Mouse (Mus musculus) hindbrain, embryonic 16.5 days (tissue): ENCODE data around the gene Sema3f. TPM values are rescaled to one million over a fixed set of nuclear protein-coding genes. Genes with fewer than 3 reads are reported as not detected.

Experiments used
- polyA plus RNA-seq: library from polyadenylated mRNA; unstranded; fragments of >200 nt; fragmentation: Nextera tagmentation; extraction: Ambion mirVana; gene quantifications from 2 replicates; pipeline ENCODE4 v1.2.1, GENCODE M21; 2015

The Sema3f gene
- polyA plus RNA-seq, 1 experiment from 2014 or later, result 10.0 TPM

Other genes with a start within 250 kb of the Sema3f start
- gene Tmem115, start 176.5 kb downstream of the Sema3f start, polyA plus RNA-seq, result 45.7 and 46.0 TPM in 2 replicates
- 51.4 and 59.0 TPM in 2 replicates for gene Cyb561d2, start 168.3 kb downstream of the Sema3f start, polyA plus RNA-seq
- 75.8 and 78.6 TPM in 2 replicates for gene Nprl2, start 168.2 kb downstream of the Sema3f start, polyA plus RNA-seq
- 3.3 and 4.4 TPM in 2 replicates for gene Zmynd10, start 163.2 kb downstream of the Sema3f start, polyA plus RNA-seq
- gene Rassf1, start 158.9 kb downstream of the Sema3f start, polyA plus RNA-seq, result 45.8 and 46.6 TPM in 2 replicates
- 125 and 134 TPM in 2 replicates for gene Tusc2, start 147.2 kb downstream of the Sema3f start, polyA plus RNA-seq
- 60.1 and 68.5 TPM in 2 replicates for gene Hyal2, start 142.5 kb downstream of the Sema3f start, polyA plus RNA-seq
- gene Hyal1, start 133.5 kb downstream of the Sema3f start, polyA plus RNA-seq, result 6.4 and 8.3 TPM in 2 replicates
- 17.1 and 22.7 TPM in 2 replicates for gene Naa80, start 131.6 kb downstream of the Sema3f start, polyA plus RNA-seq
- 2.7 and 2.9 TPM in 2 replicates for gene Hyal3, start 129.7 kb downstream of the Sema3f start, polyA plus RNA-seq
- 13.5 and 16.9 TPM in 2 replicates for gene Ifrd2, start 122.8 kb downstream of the Sema3f start, polyA plus RNA-seq
- gene Sema3b, start 101.2 kb downstream of the Sema3f start, polyA plus RNA-seq, result 5.6 and 7.0 TPM in 2 replicates
- gene Gnai2, start 75.1 kb downstream of the Sema3f start, polyA plus RNA-seq, result 302 and 317 TPM in 2 replicates
- 53.2 and 55.0 TPM in 2 replicates for gene Slc38a3, start 40.9 kb downstream of the Sema3f start, polyA plus RNA-seq
- gene Gnat1, start 30.8 kb downstream of the Sema3f start, polyA plus RNA-seq, result 1.3 and 2.7 TPM in 2 replicates
- gene Rbm5, start 60.5 kb upstream of the Sema3f start, polyA plus RNA-seq, result 210 and 236 TPM in 2 replicates
- gene Rbm6, start 162.8 kb upstream of the Sema3f start, polyA plus RNA-seq, result 83.1 and 89.7 TPM in 2 replicates
- gene Mon1a, start 177.7 kb upstream of the Sema3f start, polyA plus RNA-seq, result 22.6 and 23.9 TPM in 2 replicates
- 1.3 and 3.0 TPM in 2 replicates for gene Mst1r, start 196.4 kb upstream of the Sema3f start, polyA plus RNA-seq
- not detected in 2 replicates for gene Actl11, start 218.0 kb upstream of the Sema3f start, polyA plus RNA-seq
- gene Camkv, start 225.2 kb upstream of the Sema3f start, polyA plus RNA-seq, result 58.4 and 63.4 TPM in 2 replicates
- gene Traip, start 239.7 kb upstream of the Sema3f start, polyA plus RNA-seq, result 10.0 and 10.8 TPM in 2 replicates